Mouse (Mus musculus) urinary bladder, adult 2 months (tissue): ENCODE data around the gene Cers6. TPM values are rescaled to one million over a fixed set of nuclear protein-coding genes. Genes with fewer than 3 reads are reported as not detected.

Experiments
- DNase-seq: peaks from one replicate; pipeline ENCODE4 v3.0.0; 2022; ENCODE audit warnings: low spot score
- polyA plus RNA-seq: library from polyadenylated mRNA; depleted of rRNA; stranded (reverse); fragments of >200 nt; gene quantifications from 2 replicates; pipeline ENCODE4 v1.2.3, GENCODE M21; 2012

The Cers6 gene
- polyA plus RNA-seq, 1 experiment, result 16.9 TPM

DNA sequence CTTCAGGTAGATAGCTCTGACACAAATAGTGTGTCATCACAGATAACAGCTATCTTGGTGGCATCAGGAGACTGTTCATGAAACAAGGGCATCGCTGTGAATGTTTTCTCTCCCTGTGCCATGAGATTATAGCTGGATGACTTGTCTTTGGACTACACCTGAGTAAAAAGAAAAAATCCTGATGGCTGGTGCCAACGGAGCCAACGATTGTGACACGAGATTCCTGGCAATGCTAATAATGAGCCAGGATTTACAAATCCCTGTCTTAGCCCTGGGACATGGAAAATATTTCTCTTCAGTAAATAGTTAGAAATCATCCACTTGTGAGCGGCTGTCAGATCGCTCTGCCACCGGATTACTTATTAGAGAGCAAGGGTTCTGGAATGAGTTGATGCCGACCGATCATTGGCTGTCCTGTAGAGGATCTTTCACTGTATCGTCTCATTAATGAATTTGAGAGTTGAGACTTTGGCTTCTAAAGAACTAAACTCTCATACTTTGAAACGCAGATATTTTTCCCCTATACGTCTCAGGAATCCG lies 157.9 kb downstream of the Cers6 start:
- DNase-seq, result no peak

DNA sequence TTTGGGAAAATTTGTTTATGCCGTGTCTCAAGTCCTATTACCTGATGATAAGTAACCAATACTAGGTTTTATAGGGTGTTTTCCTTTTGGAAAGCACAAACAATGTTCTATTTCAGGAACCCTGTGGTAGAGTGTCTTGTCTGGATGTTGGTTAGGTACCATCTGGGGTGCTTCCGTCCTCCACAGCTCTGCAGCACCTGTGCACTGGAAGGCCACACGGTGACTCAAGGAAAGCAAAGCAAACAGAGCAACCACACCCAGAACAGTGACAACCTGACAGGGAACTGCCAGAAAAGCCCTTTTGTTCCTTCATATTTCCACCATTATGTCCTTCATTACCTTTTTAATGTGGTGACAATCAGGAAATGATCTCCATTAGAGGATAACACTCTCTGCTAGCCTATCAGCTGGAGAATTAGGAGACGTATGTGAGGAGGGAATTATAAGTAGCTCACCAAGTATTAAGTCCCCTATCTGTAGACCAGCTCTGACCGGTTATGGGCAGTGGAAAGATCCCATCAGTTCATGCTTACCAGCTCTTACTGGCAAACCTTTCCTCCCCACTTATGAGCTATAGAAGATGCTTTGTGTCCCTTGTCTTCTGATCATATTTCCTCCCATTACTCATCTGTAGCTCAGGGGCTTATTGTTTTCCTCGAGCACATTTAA lies 158.7 kb downstream of the Cers6 start:
- DNase-seq, result no peak

DNA sequence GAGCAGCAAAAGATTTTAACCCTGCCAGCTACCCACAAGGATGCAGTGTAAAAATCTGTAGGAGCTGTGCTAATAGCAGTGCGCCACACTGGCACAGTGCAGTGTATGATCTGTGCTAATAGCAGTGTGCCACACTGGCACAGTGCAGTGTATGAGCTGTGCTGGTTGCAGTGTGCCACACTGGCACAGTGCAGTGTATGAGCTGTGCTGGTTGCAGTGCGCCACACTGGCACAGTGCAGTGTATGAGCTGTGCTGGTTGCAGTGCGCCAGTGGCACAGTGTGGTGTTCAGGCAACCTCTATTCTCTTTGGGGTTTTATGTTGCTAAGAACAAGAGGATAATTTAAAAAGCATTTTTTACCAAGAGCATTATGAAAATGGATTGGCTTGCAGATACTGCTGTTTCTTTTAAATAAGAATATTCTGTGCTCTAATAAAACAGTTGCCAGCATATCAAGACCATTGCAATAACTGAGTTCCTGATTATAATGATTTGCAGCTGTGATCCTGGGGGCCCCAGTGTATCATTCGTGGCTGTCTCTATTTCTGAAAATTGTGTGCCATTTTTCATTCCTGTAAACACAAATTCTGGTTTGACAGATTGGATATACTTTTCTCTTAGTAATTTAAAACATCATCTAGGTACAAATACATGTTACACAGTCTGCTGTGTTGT lies 159.5 kb downstream of the Cers6 start:
- DNase-seq, result no peak

GRCm38 (mm10) chr2:69021516-69021915 lies 160.3 kb downstream of the Cers6 start:
- no peak for DNase-seq

GRCm38 (mm10) chr2:69024856-69025255 lies 163.6 kb downstream of the Cers6 start:
- DNase-seq, result no peak

- no peak for DNase-seq
Observed at GRCm38 (mm10) chr2:69032562-69032961, 171.3 kb downstream of the Cers6 start.

GRCm38 (mm10) chr2:69035457-69035856 lies 174.2 kb downstream of the Cers6 start:
- no peak for DNase-seq

- no peak for DNase-seq
Observed at GRCm38 (mm10) chr2:69037362-69037761, 176.1 kb downstream of the Cers6 start.

DNA sequence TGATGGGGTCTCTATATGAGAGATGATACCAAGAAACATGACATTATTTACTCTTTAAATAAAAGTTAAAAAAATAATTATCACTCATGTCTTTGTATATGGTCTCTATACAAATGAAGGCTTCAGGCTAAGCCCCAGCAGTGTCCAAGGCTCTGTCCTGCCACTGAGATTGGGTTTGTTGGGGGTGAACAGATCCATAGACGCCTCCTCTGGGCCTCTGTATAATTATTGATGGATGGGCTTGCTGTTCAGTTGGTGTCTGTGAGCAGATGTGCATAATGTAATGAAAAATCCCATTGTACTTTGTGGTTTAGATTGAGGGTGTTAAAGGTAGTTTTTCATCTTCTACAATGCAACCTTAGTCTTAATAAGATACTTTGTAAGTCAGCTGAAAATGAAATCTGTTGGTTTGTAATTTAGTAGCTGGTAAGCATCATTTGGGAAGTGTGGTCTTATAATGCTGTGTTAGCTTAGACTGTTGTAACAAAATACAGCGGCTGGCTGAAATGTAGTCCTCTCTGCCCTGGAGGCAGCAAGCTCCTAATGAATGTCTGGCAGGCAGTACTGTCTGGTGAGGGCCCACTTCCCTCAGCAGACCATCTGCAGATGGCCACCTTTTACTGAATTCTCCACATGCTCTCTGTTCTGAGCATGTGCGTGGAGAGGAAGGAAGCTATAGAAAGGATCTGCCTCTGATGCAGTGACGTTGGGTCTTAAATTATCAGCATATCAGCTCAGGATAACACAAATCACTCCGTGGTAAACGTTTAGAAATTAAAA lies 181.3 kb downstream of the Cers6 start:
- no peak for DNase-seq

GRCm38 (mm10) chr2:69043431-69044118 lies 182.3 kb downstream of the Cers6 start:
- DNase-seq, result no peak

DNA sequence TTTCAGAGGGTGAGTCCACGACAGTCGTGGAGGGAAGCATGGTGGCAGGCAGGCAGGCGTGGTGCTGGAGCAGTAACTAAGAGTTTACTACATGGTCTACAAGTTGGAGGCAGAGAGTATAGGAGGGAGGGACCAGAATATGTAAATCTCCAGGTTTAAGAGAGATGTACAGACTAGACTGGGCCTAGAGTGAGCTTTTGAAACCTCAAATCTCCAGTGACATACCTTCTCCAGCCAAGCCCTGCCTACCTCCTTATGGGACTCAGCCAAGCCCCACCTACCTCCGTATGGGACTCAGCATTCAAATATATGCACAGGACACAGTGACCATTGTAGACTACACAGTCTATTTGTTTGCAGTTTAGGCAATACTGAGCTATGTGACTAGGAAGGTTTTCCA lies 184.7 kb downstream of the Cers6 start:
- no peak for DNase-seq

- DNase-seq, result no peak
Observed at GRCm38 (mm10) chr2:69047297-69047696, 186.1 kb downstream of the Cers6 start.

GRCm38 (mm10) chr2:69047805-69048204 lies 186.6 kb downstream of the Cers6 start:
- no peak for DNase-seq

GRCm38 (mm10) chr2:69049179-69049578 lies 187.9 kb downstream of the Cers6 start:
- no peak for DNase-seq

- no peak for DNase-seq
Observed at GRCm38 (mm10) chr2:69050189-69050588, 188.9 kb downstream of the Cers6 start.

- DNase-seq, result no peak
Observed at GRCm38 (mm10) chr2:69051596-69051995, 190.4 kb downstream of the Cers6 start.

DNA sequence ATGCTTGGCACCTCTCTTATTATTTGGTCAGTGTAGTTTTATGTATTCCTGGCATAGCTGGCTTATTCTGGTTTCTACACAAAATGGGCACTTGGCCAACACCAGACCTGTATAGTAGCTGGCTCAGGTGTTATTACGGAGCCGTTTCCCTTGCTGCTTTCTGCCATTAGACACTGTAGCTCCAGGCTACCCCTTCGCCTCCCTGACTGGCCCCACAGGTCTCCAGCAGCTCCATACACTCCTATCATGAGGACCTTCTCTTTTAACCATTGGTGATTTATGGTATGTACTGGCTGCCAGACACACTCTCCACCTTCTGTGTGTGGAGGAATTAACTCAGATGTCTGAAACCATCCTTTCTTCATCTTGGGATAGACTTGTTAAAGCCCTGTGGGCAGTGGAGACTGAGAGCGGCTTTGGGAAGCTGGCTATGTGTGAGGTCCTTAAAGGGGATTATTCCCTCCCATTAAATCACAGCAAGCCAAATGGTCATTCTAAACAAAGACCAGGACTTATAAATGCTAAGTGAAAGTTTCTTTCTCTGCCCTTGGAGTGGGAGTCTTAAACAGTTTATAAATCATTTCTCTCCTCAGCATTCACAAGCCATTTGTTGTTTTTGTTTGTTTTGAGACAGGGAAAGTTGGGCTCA lies 192.1 kb downstream of the Cers6 start:
- DNase-seq, result no peak

DNA sequence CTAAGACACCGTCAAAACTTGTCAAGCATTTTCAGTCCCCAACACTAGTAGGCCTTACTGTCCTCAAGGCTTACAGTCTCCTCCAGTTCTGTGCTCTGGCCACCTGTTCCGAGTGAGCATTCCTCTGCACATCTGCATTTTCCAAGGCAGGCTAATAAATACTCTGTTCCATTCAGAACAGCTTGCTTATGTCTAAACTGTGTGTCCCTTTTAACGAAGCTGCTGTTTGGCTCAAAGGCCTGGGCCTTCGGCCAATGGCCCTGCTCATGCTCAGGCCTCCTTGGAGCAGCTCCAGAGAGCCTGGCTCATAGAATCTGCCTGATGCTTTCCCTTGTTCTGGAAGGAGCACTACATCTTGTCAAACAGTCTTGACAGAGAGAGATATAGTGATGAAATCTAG lies 193.0 kb downstream of the Cers6 start:
- peak; percentile 26 for DNase-seq

- no peak for DNase-seq
Observed at GRCm38 (mm10) chr2:69055174-69055573, 193.9 kb downstream of the Cers6 start.

GRCm38 (mm10) chr2:69061313-69061712 lies 200.1 kb downstream of the Cers6 start:
- DNase-seq, result no peak

GRCm38 (mm10) chr2:69061910-69062689 lies 200.9 kb downstream of the Cers6 start:
- DNase-seq, result no peak
